Mouse (Mus musculus): Measurements from ENCODE around the gene Gm43518.

- TF ChIP-seq CTCF (IDR thresholded peaks at IDR 0.05; ENCODE audit: low read depth), result peak; percentile 45
- TF ChIP-seq EP300 (IDR thresholded peaks at IDR 0.05; ENCODE audit: low read depth), result no peak
Observed at GRCm38 (mm10) chr5:123932927-123933326, 5.7 kb downstream of the Gm43518 start.
